Mouse (Mus musculus): Measurements from ENCODE around the gene 6430531B16Rik. TPM values are rescaled to one million over a fixed set of nuclear protein-coding genes. Genes with fewer than 3 reads are reported as not detected.

6430531B16Rik gene
- 1.1 TPM in 1 of 2 replicates, not detected in the other for total RNA-seq (2017)

DNA sequence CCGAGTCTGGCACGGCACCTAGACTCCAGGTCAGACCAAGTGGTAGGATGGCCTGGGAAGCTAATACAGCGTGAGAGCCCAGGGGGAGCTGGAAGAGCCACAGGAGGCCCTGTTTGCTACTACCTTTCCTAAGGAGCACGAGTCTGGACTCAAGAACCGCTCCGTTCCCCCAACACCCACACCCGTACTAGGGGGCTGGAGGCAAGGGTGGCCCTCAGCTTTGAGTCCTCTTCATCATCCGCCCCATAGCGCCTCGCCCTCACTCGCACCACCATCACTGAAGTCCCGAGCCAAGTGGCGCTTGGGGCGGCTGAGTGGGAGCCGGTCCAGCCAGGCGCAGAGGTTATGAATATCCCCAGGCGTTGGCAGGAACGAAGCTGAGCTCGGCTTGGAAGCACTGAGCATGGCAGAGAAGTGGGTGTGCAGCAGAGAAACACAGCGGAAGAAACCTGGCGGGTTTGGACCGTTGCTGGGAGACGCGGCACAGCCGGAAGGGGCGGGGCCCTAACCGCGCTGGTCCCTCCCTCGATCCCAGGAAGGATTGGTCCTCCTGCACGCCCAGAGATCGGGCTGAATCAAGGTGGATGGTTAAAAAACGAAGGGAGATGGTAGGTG, at the start of gene 6430531B16Rik:
6430531B16Rik (minus strand) TSS at position 478 of the 615 bp plus-strand sequence.
- ATAC-seq (replicated peaks in 1 of 2; ENCODE audit: insufficient read depth in 1 of 2, low FRiP score in 2 of 2, low TSS enrichment in 1 of 2, low read depth in 1 of 2, poor library complexity in 2 of 2, severe bottlenecking in 2 of 2), result peak; percentile 68 to 79

GRCm38 (mm10) chr7:140011336-140011735, 32.8 kb upstream of the 6430531B16Rik start:
- ATAC-seq (replicated peaks in 1 of 2; ENCODE audit: insufficient read depth in 1 of 2, low FRiP score in 2 of 2, low TSS enrichment in 1 of 2, low read depth in 1 of 2, poor library complexity in 2 of 2, severe bottlenecking in 2 of 2), result no peak

GRCm38 (mm10) chr7:140007781-140008180, 29.2 kb upstream of the 6430531B16Rik start:
- ATAC-seq (replicated peaks in 1 of 2; ENCODE audit: insufficient read depth in 1 of 2, low FRiP score in 2 of 2, low TSS enrichment in 1 of 2, low read depth in 1 of 2, poor library complexity in 2 of 2, severe bottlenecking in 2 of 2), result no peak

DNA sequence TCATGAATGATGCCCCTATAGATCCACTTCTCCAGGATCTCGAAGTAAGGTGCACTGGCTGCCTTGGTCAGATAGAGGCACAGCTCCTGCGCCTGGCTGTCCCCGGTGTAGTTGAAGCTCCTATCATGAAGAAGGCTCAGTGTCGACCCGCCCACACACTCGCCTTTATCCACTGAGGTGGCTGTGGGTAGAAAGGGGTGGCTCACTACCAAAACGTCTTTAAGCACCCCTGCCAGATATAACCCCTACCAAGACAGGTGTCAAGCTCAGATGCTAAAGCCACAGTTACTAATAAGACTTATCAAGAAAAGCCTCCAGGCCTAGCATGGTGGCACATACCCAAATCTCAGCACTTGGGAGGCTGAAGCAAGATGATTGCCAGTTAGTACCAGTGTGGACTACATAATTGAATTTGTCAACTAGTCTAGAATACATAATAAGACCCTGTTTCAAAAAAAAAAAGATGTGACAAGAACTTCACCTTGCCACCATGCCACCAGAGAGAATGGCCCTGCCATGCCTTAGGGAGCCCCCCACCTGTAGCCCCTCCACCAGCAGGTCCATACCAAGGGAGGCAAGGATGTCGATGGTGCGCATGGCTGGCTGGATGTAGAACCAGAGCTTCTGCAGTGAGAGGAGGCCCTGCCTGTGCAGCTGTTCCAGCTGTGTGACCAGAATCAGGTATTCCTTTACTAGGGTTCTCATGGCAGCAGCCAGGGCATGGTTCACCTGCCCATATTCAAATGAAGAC, 28.5 kb upstream of the 6430531B16Rik start:
- ATAC-seq (replicated peaks in 1 of 2; ENCODE audit: insufficient read depth in 1 of 2, low FRiP score in 2 of 2, low TSS enrichment in 1 of 2, low read depth in 1 of 2, poor library complexity in 2 of 2, severe bottlenecking in 2 of 2), result no peak; a peak in 1 of 4 replicates

DNA sequence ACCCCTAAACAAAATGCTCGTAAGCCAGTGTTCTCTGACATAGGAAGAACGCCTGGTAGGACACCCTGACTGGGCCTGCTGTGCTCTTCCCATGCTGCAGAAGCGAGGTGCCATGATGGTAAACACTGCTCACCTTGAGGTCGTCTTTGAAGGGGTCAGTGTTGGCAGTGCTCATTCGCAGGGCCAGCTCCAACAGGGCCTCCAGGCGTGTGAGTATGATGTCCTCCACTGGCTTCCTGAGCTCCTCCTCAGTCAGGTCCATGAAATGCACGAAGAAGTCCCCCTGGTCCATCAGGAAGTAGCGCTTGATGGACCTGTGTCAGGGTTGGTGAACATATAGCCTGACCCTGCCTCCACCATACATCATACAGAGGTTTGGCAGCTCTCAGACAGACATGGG, 26.1 kb upstream of the 6430531B16Rik start:
- ATAC-seq (replicated peaks in 1 of 2; ENCODE audit: insufficient read depth in 1 of 2, low FRiP score in 2 of 2, low TSS enrichment in 1 of 2, low read depth in 1 of 2, poor library complexity in 2 of 2, severe bottlenecking in 2 of 2), result no peak

GRCm38 (mm10) chr7:140001086-140001740, 22.7 kb upstream of the 6430531B16Rik start:
- ATAC-seq (replicated peaks in 1 of 2; ENCODE audit: insufficient read depth in 1 of 2, low FRiP score in 2 of 2, low TSS enrichment in 1 of 2, low read depth in 1 of 2, poor library complexity in 2 of 2, severe bottlenecking in 2 of 2), result no peak

GRCm38 (mm10) chr7:139998691-139999350, 20.3 kb upstream of the 6430531B16Rik start:
- no peak for ATAC-seq (replicated peaks in 1 of 2; ENCODE audit: insufficient read depth in 1 of 2, low FRiP score in 2 of 2, low TSS enrichment in 1 of 2, low read depth in 1 of 2, poor library complexity in 2 of 2, severe bottlenecking in 2 of 2)

- peak; percentile 34 to 52; a peak in 1 of 4 replicates for ATAC-seq (replicated peaks in 1 of 2; ENCODE audit: insufficient read depth in 1 of 2, low FRiP score in 2 of 2, low TSS enrichment in 1 of 2, low read depth in 1 of 2, poor library complexity in 2 of 2, severe bottlenecking in 2 of 2)
Observed at GRCm38 (mm10) chr7:139994676-139995075, 16.1 kb upstream of the 6430531B16Rik start.

DNA sequence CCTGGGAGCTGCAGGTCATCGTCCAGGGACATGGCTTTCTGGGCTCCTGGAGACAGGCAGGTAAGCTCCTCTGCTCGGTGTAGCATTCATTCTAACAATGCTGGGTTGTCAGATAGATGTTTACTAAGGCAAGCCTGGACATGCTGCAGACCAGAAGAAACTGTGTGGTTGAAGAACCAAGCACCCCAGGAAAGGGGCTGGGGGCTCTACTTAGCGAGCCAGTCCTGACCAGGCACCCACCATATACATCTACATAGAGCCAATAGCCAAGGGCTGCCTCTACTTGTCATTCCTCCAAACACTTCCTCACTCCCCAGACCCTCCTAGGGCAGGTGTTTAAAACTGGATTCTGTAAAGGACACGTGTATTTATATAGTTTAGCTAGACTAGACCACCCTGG, 15.6 kb upstream of the 6430531B16Rik start:
- ATAC-seq (replicated peaks in 1 of 2; ENCODE audit: insufficient read depth in 1 of 2, low FRiP score in 2 of 2, low TSS enrichment in 1 of 2, low read depth in 1 of 2, poor library complexity in 2 of 2, severe bottlenecking in 2 of 2), result no peak

- no peak for ATAC-seq (replicated peaks in 1 of 2; ENCODE audit: insufficient read depth in 1 of 2, low FRiP score in 2 of 2, low TSS enrichment in 1 of 2, low read depth in 1 of 2, poor library complexity in 2 of 2, severe bottlenecking in 2 of 2)
Observed at GRCm38 (mm10) chr7:139993532-139993931, 15.0 kb upstream of the 6430531B16Rik start.

DNA sequence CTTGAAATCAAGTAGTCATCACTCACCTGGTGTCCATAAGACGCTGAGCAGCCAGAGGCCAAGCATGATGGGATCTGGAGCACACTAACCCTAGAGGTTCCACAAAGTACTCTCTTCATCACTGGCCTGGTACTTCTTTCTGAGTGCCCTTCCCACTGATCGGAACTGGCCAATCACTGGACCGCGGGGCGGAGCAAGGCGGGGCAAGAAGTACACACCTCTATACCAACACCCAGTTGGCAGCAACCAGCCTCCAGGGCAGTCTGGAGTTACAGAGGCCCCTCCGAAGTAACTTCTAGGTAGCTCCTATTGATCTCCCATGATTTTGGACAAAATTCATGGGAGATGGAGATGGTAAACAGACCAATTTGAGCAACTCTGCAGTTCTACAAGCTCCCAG, 13.9 kb upstream of the 6430531B16Rik start, which contains the start of gene Adam8:
Adam8 (minus strand) TSS at position 157 of the 400 bp plus-strand sequence.
- ATAC-seq (replicated peaks in 1 of 2; ENCODE audit: insufficient read depth in 1 of 2, low FRiP score in 2 of 2, low TSS enrichment in 1 of 2, low read depth in 1 of 2, poor library complexity in 2 of 2, severe bottlenecking in 2 of 2), result peak; percentile 81 to 83

GRCm38 (mm10) chr7:139990864-139991394, 12.4 kb upstream of the 6430531B16Rik start:
- no peak for ATAC-seq (replicated peaks in 1 of 2; ENCODE audit: insufficient read depth in 1 of 2, low FRiP score in 2 of 2, low TSS enrichment in 1 of 2, low read depth in 1 of 2, poor library complexity in 2 of 2, severe bottlenecking in 2 of 2)

DNA sequence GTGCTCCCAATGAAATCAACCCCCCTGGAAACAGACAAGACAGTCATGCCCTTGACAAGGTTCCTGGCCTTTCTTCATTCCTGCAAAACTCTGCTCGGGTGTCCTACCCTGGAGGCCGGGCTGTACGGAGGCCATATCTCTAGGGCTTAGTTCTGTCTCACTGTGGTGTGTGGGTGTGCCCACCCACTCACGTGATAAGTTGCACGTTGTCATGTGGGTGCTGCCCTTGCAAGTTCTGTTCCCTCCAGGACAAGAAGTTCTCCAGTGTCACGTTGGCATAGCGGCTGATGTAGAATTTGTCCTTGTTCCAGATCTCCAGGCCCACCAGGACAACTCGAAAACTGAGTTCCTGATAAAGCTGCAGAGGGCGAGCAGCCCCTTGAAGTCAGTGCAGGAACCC, 9.7 kb upstream of the 6430531B16Rik start:
- no peak for ATAC-seq (replicated peaks in 1 of 2; ENCODE audit: insufficient read depth in 1 of 2, low FRiP score in 2 of 2, low TSS enrichment in 1 of 2, low read depth in 1 of 2, poor library complexity in 2 of 2, severe bottlenecking in 2 of 2)

- ATAC-seq (replicated peaks in 1 of 2; ENCODE audit: insufficient read depth in 1 of 2, low FRiP score in 2 of 2, low TSS enrichment in 1 of 2, low read depth in 1 of 2, poor library complexity in 2 of 2, severe bottlenecking in 2 of 2), result peak; percentile 60 to 72; a peak in 3 of 4 replicates
Observed at GRCm38 (mm10) chr7:139984505-139984904, 6.0 kb upstream of the 6430531B16Rik start.

GRCm38 (mm10) chr7:139982058-139982457, 3.5 kb upstream of the 6430531B16Rik start:
- no peak for ATAC-seq (replicated peaks in 1 of 2; ENCODE audit: insufficient read depth in 1 of 2, low FRiP score in 2 of 2, low TSS enrichment in 1 of 2, low read depth in 1 of 2, poor library complexity in 2 of 2, severe bottlenecking in 2 of 2)

GRCm38 (mm10) chr7:139980778-139981177, 2.2 kb upstream of the 6430531B16Rik start:
- no peak for ATAC-seq (replicated peaks in 1 of 2; ENCODE audit: insufficient read depth in 1 of 2, low FRiP score in 2 of 2, low TSS enrichment in 1 of 2, low read depth in 1 of 2, poor library complexity in 2 of 2, severe bottlenecking in 2 of 2)

DNA sequence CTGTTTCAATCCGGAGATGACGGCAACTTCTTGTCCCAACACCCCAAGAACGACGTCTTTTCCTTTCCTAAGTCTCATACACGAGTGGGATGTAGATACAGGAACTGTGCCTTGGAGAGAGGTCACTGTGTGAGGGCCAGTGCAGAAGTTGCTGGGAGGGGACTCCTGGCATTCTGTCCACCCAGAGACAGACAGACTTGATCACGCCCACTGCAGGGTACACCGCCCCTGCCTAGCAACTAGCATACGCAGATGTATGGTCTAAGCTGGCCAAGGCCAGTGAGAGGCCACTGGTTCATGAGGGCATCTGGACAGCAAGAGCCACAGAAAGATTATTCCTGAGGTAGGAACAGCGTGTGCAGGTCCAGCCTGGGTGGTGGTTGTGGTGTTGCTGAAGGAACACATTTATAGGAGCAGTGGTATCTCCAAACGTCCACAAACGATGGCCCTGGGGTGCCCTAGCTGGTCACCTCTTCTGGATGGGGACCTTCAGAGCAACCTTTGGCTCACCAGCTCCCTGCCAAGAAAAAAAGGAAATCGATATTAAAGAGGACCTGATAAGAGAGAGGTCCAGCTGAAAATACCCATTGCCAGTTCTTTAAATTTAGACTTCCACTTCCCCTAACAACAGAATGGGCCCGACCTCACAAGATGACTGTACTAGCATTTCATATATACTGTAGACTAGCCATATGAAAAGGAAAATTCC, 610 bp upstream of the 6430531B16Rik start:
- no peak; a peak in 1 of 4 replicates for ATAC-seq (replicated peaks in 1 of 2; ENCODE audit: insufficient read depth in 1 of 2, low FRiP score in 2 of 2, low TSS enrichment in 1 of 2, low read depth in 1 of 2, poor library complexity in 2 of 2, severe bottlenecking in 2 of 2)
